Mouse (Mus musculus) limb, embryonic 14.5 days (tissue): ENCODE results near the gene Gstp1. TPM values are rescaled to one million over a fixed set of nuclear protein-coding genes. Genes with fewer than 3 reads are reported as not detected.
"Not testable (repeated sequence)": the region's sequence is repeated elsewhere in the genome, so short reads cannot be mapped to it uniquely, and the experiment has no call there.

Experiments
- ATAC-seq: fragments of 200-750 bp; cut with Nextera tagmentation; 2 replicates; pipeline ENCODE4 v1.8.0; 2017; ENCODE audit warnings: low read depth, moderate number of reproducible peaks, moderate TSS enrichment; ENCODE audit not compliant: low FRiP score
- DNase-seq: peaks from one replicate; pipeline ENCODE4 v3.0.0-alpha.2; 2015; ENCODE audit warnings: low spot score
- H3K27ac ChIP-seq: fragments of 300-500 bp; sonication (generic); replicated peaks from 2 replicates; pipeline ENCODE4 v1.5.1; 2014; ENCODE audit warnings: low read depth, mild to moderate bottlenecking, low read length, moderate library complexity, mixed read lengths
- H3K27me3 ChIP-seq: fragments of 300-500 bp; sonication (generic); 2 replicates; pipeline ENCODE4 v1.6.1; 2014; ENCODE audit warnings: low read length, mixed read lengths; ENCODE audit not compliant: control insufficient read depth, insufficient read depth
- H3K36me3 ChIP-seq: fragments of 300-500 bp; sonication (generic); 2 replicates; pipeline ENCODE4 v1.6.1; 2014; ENCODE audit warnings: mild to moderate bottlenecking, low read length, moderate library complexity, mixed read lengths; ENCODE audit not compliant: control insufficient read depth, insufficient read depth
- H3K4me1 ChIP-seq: fragments of 300-500 bp; sonication (generic); 2 replicates; pipeline ENCODE4 v1.6.1; 2014; ENCODE audit warnings: antibody characterized with exemption, low read length, mixed read lengths; ENCODE audit not compliant: control insufficient read depth, insufficient read depth
- H3K4me2 ChIP-seq: fragments of 300-500 bp; sonication (generic); replicated peaks from 2 replicates; pipeline ENCODE4 v1.6.1; 2014; ENCODE audit warnings: low read depth, mild to moderate bottlenecking, low read length, moderate library complexity; ENCODE audit not compliant: severe bottlenecking
- H3K4me3 ChIP-seq: fragments of 300-500 bp; sonication (generic); replicated peaks from 2 replicates; pipeline ENCODE4 v1.5.1; 2014; ENCODE audit warnings: low read length
- H3K9ac ChIP-seq: fragments of 300-500 bp; sonication (generic); 2 replicates; pipeline ENCODE4 v1.6.1; 2014; ENCODE audit warnings: mild to moderate bottlenecking, low read depth, low read length, moderate library complexity; ENCODE audit not compliant: severe bottlenecking
- H3K9me3 ChIP-seq: fragments of 300-500 bp; sonication (generic); 2 replicates; pipeline ENCODE4 v1.6.1; 2016; ENCODE audit warnings: low read length; ENCODE audit not compliant: control insufficient read depth
- POLR2A ChIP-seq: fragments of 200-500 bp; IDR thresholded peaks from 2 replicates; pipeline ENCODE4 v1.8.0; 2012; ENCODE audit warnings: inconsistent platforms, mild to moderate bottlenecking, moderate library complexity, borderline replicate concordance; ENCODE audit not compliant: insufficient read depth, insufficient read length; ENCODE audit errors: extremely low read depth
- WGBS: fragments of 180-500 bp; shearing (Covaris S2); extraction: QIAGEN DNeasy Blood & Tissue Kit; methylation state at CpG from one replicate; pipeline ENCODE4 v1.1.7; 2014; 5-methylcytosine and 5-hydroxymethylcytosine counted together
- polyA plus RNA-seq, 2 experiments: library from polyadenylated mRNA; depleted of rRNA in 1 of 2; stranded (reverse) in 1 of 2; unstranded in 1 of 2; fragments of >200 nt; fragmentation: Nextera tagmentation in 1 of 2; extraction: Ambion mirVana in 1 of 2; gene quantifications; 2 replicates each; pipeline versions ENCODE4 v1.2.1 to v1.2.3; 2012 to 2014

Gstp1 gene
- polyA plus RNA-seq, 2 experiments, result 291 to 508 TPM

DNA sequence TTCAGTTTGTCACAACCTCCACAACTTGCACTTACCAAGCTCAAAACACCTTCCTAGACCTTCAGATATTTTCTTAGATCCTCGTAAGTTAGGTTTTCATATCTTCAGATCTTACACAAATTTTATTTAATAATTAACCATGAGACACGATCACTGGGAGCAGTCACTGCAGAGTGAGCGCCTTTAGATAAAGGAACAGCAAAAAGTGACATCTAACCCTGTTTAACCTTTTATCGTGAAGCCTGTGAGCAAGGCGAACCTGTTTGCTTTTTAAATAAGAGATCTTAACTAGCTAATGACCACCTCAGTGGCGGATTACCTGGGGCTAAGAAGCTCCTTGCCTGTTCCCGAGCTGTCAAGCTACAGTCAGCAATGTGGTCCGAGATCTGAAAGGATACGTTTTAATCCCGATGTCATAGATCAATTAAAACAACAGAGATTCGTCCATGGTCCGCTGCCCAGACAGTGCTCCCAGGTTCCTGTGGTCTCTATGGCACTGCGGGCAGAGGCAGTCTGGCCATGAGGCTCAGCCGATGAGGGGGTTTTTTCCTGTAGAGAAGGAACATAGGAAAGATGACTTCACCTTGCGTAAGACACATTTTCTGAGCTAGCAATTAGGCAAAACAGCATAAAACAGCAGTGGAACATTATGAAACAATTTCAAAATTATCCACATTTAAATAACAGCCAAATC, 31.1 kb upstream of the Gstp1 start:
- no peak for ATAC-seq
- H3K4me3 ChIP-seq, result no peak overlapping the region
- TF ChIP-seq POLR2A, result no peak
- no peak overlapping the region for H3K9ac ChIP-seq
- WGBS, result 74% methylated on average over 15 of the region's 15 CpGs
- no peaks in the 10 kb centered on the region for H3K9me3 ChIP-seq
- no peak overlapping the region for H3K4me2 ChIP-seq
- H3K4me1 ChIP-seq, result no peaks in the 10 kb centered on the region
- no peaks in the 10 kb centered on the region for H3K27me3 ChIP-seq
- H3K36me3 ChIP-seq, result no peaks in the 10 kb centered on the region
- DNase-seq, result no peak
- no peak overlapping the region for H3K27ac ChIP-seq

DNA sequence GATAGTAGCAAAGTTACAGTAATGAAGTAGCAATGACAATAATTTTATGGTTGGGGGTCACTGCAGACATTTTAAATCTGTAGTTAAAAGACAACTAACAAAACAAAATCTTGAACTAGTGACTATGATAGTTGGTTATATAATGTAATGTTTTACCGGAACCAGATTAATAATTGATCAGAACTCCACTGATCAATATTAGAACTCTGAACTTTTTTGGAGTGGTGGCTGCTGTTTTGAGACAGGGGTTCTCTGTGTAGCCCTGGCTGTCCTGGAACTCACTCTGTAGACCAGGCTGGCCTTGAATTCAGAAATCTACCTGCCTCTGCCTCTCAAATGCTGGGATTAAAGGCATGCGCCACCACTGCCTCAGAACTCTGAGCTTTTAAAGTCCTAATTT, 30.5 kb upstream of the Gstp1 start:
- H3K27me3 ChIP-seq, H3K36me3 ChIP-seq, DNase-seq, H3K4me1 ChIP-seq, H3K4me3 ChIP-seq, H3K4me2 ChIP-seq, H3K27ac ChIP-seq, ATAC-seq, H3K9me3 ChIP-seq, H3K9ac ChIP-seq: not testable (repeated sequence)
- WGBS, result 86% methylated on average over 2 of the region's 2 CpGs

DNA sequence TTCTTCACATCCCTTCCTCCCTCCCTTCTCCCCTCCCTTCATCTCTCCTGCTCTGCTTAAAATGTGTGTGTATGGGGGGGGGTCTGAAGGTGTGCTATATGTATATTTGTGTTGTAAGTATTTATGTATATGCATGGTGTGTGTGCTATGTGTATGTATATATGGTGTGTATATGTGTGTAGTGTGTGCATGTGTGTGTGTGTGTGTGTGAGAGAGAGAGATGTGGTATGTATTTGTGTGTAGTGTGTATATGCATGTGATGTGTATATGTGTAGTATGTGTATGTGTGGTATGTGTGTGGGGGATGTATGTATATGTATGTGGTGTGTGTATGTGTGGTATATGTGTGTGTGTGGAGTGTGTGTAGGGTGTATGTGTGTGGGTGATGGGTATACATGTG, 29.1 kb upstream of the Gstp1 start:
- H3K36me3 ChIP-seq, result no peaks in the 10 kb centered on the region
- ATAC-seq (no peak), DNase-seq (no peak)
- no peak overlapping the region for H3K9ac ChIP-seq
- no peak overlapping the region for H3K4me3 ChIP-seq
- no peak overlapping the region for H3K4me2 ChIP-seq
- no peaks in the 10 kb centered on the region for H3K4me1 ChIP-seq
- no peak overlapping the region for H3K27ac ChIP-seq
- no peak for TF ChIP-seq POLR2A
- no peaks in the 10 kb centered on the region for H3K9me3 ChIP-seq
- no peaks in the 10 kb centered on the region for H3K27me3 ChIP-seq

DNA sequence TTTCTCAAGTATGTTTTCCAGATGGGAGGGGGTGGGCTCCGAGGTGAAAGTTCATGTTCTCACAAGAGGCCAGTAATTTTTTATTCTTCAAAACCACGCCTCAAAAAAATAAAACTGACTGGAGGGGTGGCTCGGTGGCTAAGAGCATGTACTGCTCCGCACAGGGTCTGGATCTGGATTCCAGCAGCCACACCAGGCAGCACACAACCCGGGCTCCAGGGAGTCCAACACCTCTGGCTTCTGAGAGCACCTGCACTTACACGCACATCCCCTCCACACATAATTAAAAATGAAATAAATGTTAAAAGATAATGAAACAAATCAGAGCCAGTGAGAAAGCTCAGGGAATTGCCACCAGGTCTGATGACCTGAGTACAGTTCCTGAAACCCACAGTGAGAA, 28.5 kb upstream of the Gstp1 start:
- Histone ChIP-seq H3K4me1 (no peaks in the 10 kb centered on the region), H3K4me3 (no peak overlapping the region), H3K27ac (no peak overlapping the region), H3K9ac (no peak overlapping the region), H3K4me2 (no peak overlapping the region), H3K36me3 (no peaks in the 10 kb centered on the region), H3K9me3 (no peaks in the 10 kb centered on the region), H3K27me3 (no peaks in the 10 kb centered on the region)
- no peak for TF ChIP-seq POLR2A
- DNase-seq, result no peak
- 57% methylated on average over 6 of the region's 6 CpGs for WGBS
- no peak for ATAC-seq

- not testable (repeated sequence) for ATAC-seq, H3K4me2 ChIP-seq, H3K9me3 ChIP-seq, H3K4me1 ChIP-seq, DNase-seq, H3K27me3 ChIP-seq, H3K9ac ChIP-seq, H3K4me3 ChIP-seq, H3K36me3 ChIP-seq, H3K27ac ChIP-seq
- 16% methylated on average over 3 of the region's 11 CpGs for WGBS
These were observed 26.7 kb upstream of the Gstp1 start for GRCm38 (mm10) chr19:4064501-4064900.

GRCm38 (mm10) chr19:4063357-4063756, 25.6 kb upstream of the Gstp1 start:
- not testable (repeated sequence) for H3K4me1 ChIP-seq, H3K9me3 ChIP-seq, H3K4me2 ChIP-seq, H3K27ac ChIP-seq, H3K36me3 ChIP-seq, H3K27me3 ChIP-seq, ATAC-seq, H3K4me3 ChIP-seq, H3K9ac ChIP-seq, DNase-seq
- 80% methylated on average over 2 of the region's 4 CpGs for WGBS
